Mouse (Mus musculus): ENCODE data around the gene Klk14.

- TF ChIP-seq CTCF (IDR thresholded peaks at IDR 0.05; ENCODE audit: extremely low read depth, insufficient read length, insufficient replicate concordance, low read depth, low read length), result no peak
- TF ChIP-seq POLR2A (IDR thresholded peaks at IDR 0.05; ENCODE audit: low read depth, low read length), result no peak
These were observed 27.4 kb upstream of the Klk14 start for GRCm38 (mm10) chr7:43662804-43663203.
